Mouse (Mus musculus): Measurements from ENCODE around the gene Sugp2. TPM values are rescaled to one million over a fixed set of nuclear protein-coding genes. Genes with fewer than 3 reads are reported as not detected.
A peak's percentile ranks its signal among the peaks of the same experiment; 100 is the strongest.

The Sugp2 gene
- total and polyA plus RNA-seq, 3 experiments, result 10.0 to 23.6 (median 20.1) TPM

- H3K27me3 ChIP-seq (replicated peaks), result no peaks in the 10 kb centered on the region
- H3K4me3 ChIP-seq (replicated peaks in 1 of 3; ENCODE audit: low read depth in 2 of 3, low read length in 2 of 3, poor library complexity in 1 of 3), result no peak overlapping the region
- no peaks in the 10 kb centered on the region for H3K9me3 ChIP-seq (replicated peaks; ENCODE audit: low read length)
- no peak for DNase-seq (ENCODE audit: extremely low read depth)
- no peak overlapping the region for H3K4me2 ChIP-seq (ENCODE audit: insufficient read depth, low read depth, poor library complexity, severe bottlenecking)
- H3K79me2 ChIP-seq (replicated peaks; ENCODE audit: control insufficient read depth, extremely low read depth, insufficient read depth, poor library complexity, severe bottlenecking), result 0 out of 2 replicates have a peak, but pooled peaks cover 5% of the 10 kb centered on the region
- no peak overlapping the region for H3K9ac ChIP-seq (ENCODE audit: insufficient read depth, low read depth)
- peaks cover 75 to 91% of the 10 kb centered on the region in 2 experiments for H3K36me3 ChIP-seq (replicated peaks in 1 of 2; ENCODE audit: control insufficient read depth in 1 of 2, insufficient read depth in 1 of 2, low read length in 1 of 2)
- no peak for TF ChIP-seq ZC3H11A (IDR thresholded peaks at IDR 0.05; ENCODE audit: low read depth, low read length)
- no peak for TF ChIP-seq TCF12 (IDR thresholded peaks at IDR 0.05; ENCODE audit: low read depth, low read length)
- TF ChIP-seq MEF2A (IDR thresholded peaks at IDR 0.05; ENCODE audit: borderline replicate concordance, low read depth, low read length), result no peak
- no peak for TF ChIP-seq NELFE (IDR thresholded peaks at IDR 0.05; ENCODE audit: low read depth, low read length)
- TF ChIP-seq USF2 (conservative IDR thresholded peaks at IDR 0.05; ENCODE audit: low read depth, low read length), result no peak
- no peak for TF ChIP-seq CHD1 (IDR thresholded peaks at IDR 0.05; ENCODE audit: low read depth, low read length)
- peaks cover 3 to 10% of the 10 kb centered on the region in 2 experiments; a peak in 3 of 4 replicates for H3K4me1 ChIP-seq (ENCODE audit: control insufficient read depth in 1 of 2, insufficient read depth in 2 of 2)
- in situ Hi-C loops (cut with MboI; ENCODE audit: low pct_ligation_motif_present, low pct_unique_long_range_greater_than_20kb, low sequenced_read_pairs), result no loop called here
- no peak overlapping the region for H3K27ac ChIP-seq (ENCODE audit: insufficient read depth, low read depth)
- dilution Hi-C loops (cut with MboI; ENCODE audit: extremely low pct_ligation_motif_present, extremely low pct_unique_long_range_greater_than_20kb, low sequenced_read_pairs), result no loop called here
These were observed 13.8 kb downstream of the Sugp2 start for GRCm38 (mm10) chr8:70247841-70248240.

GRCm38 (mm10) chr8:70254628-70255027 is 20.6 kb downstream of the Sugp2 start:
- no peak overlapping the region for H3K9ac ChIP-seq (ENCODE audit: insufficient read depth, low read depth)
- no peaks in the 10 kb centered on the region for H3K9me3 ChIP-seq (replicated peaks; ENCODE audit: low read length)
- TF ChIP-seq USF1 (IDR thresholded peaks at IDR 0.05; ENCODE audit: low read depth, low read length), result no peak
- no peak for TF ChIP-seq MEF2A (IDR thresholded peaks at IDR 0.05; ENCODE audit: borderline replicate concordance, low read depth, low read length)
- no peak for TF ChIP-seq CHD1 (IDR thresholded peaks at IDR 0.05; ENCODE audit: low read depth, low read length)
- TF ChIP-seq CTCF (conservative IDR thresholded peaks at IDR 0.05 in 1 of 2, IDR thresholded peaks at IDR 0.05 in 1 of 2; ENCODE audit: low read depth in 2 of 2, low read length in 2 of 2), result peak in 1 of 2 experiments; percentile 52; a peak in 2 of 4 replicates
- no peak for TF ChIP-seq CHD2 (IDR thresholded peaks at IDR 0.05; ENCODE audit: low read length)
- no peak for TF ChIP-seq USF2 (conservative IDR thresholded peaks at IDR 0.05; ENCODE audit: low read depth, low read length)
- TF ChIP-seq RAD21 (IDR thresholded peaks at IDR 0.05; ENCODE audit: low read depth, low read length), result peak; percentile 11
- TF ChIP-seq POLR2AphosphoS2 (IDR thresholded peaks at IDR 0.05; ENCODE audit: low read depth, low read length), result no peak
- H3K4me3 ChIP-seq (replicated peaks in 1 of 3; ENCODE audit: low read depth in 2 of 3, low read length in 2 of 3, poor library complexity in 1 of 3), result no peak overlapping the region
- no peaks in the 10 kb centered on the region for H3K27me3 ChIP-seq (replicated peaks)
- peaks cover 87 to 98% of the 10 kb centered on the region in 2 experiments for H3K36me3 ChIP-seq (replicated peaks in 1 of 2; ENCODE audit: control insufficient read depth in 1 of 2, insufficient read depth in 1 of 2, low read length in 1 of 2)
- dilution Hi-C loops (cut with MboI; ENCODE audit: extremely low pct_ligation_motif_present, extremely low pct_unique_long_range_greater_than_20kb, low sequenced_read_pairs), result no loop called here
- 0 out of 4 replicates have a peak, but pooled peaks cover 0 to 2% of the 10 kb centered on the region in 2 experiments for H3K4me1 ChIP-seq (ENCODE audit: control insufficient read depth in 1 of 2, insufficient read depth in 2 of 2)
- no peak for DNase-seq (ENCODE audit: extremely low read depth)
- no peaks in the 10 kb centered on the region for H3K79me2 ChIP-seq (replicated peaks; ENCODE audit: control insufficient read depth, extremely low read depth, insufficient read depth, poor library complexity, severe bottlenecking)
- in situ Hi-C loops (cut with MboI; ENCODE audit: low pct_ligation_motif_present, low pct_unique_long_range_greater_than_20kb, low sequenced_read_pairs), result no loop called here
- H3K4me2 ChIP-seq (ENCODE audit: insufficient read depth, low read depth, poor library complexity, severe bottlenecking), result no peak overlapping the region
- H3K27ac ChIP-seq (ENCODE audit: insufficient read depth, low read depth), result no peak overlapping the region

GRCm38 (mm10) chr8:70257456-70257855 is 23.4 kb downstream of the Sugp2 start:
- TF ChIP-seq TBP (conservative IDR thresholded peaks at IDR 0.05; ENCODE audit: low read depth, low read length) (no peak), POLR2AphosphoS2 (IDR thresholded peaks at IDR 0.05; ENCODE audit: low read depth, low read length) (no peak), POLR2A (IDR thresholded peaks at IDR 0.05; ENCODE audit: low read depth, low read length) (no peak), ZKSCAN1 (IDR thresholded peaks at IDR 0.05; ENCODE audit: borderline replicate concordance, low read depth, low read length) (no peak), UBTF (IDR thresholded peaks at IDR 0.05; ENCODE audit: low read depth, low read length) (no peak), TCF12 (IDR thresholded peaks at IDR 0.05; ENCODE audit: low read depth, low read length) (no peak), JUN (IDR thresholded peaks at IDR 0.05; ENCODE audit: insufficient read depth, low read depth, low read length) (no peak), MXI1 (IDR thresholded peaks at IDR 0.05; ENCODE audit: low read depth, low read length) (no peak), GABPA (IDR thresholded peaks at IDR 0.05; ENCODE audit: insufficient replicate concordance, low read depth, low read length) (no peak), SIN3A (IDR thresholded peaks at IDR 0.05; ENCODE audit: low read length) (no peak), ZMIZ1 (IDR thresholded peaks at IDR 0.05; ENCODE audit: low read depth, low read length) (no peak)
- Histone ChIP-seq H3K4me1 (ENCODE audit: control insufficient read depth in 1 of 2, insufficient read depth in 2 of 2) (0 out of 4 replicates have a peak, but pooled peaks cover 0 to 2% of the 10 kb centered on the region in 2 experiments), H3K36me3 (replicated peaks in 1 of 2; ENCODE audit: control insufficient read depth in 1 of 2, insufficient read depth in 1 of 2, low read length in 1 of 2) (peaks cover 87 to 98% of the 10 kb centered on the region in 2 experiments), H3K9me3 (replicated peaks; ENCODE audit: low read length) (no peaks in the 10 kb centered on the region), H3K9ac (ENCODE audit: insufficient read depth, low read depth) (no peak overlapping the region), H3K27ac (ENCODE audit: insufficient read depth, low read depth) (no peak overlapping the region), H3K27me3 (replicated peaks) (no peaks in the 10 kb centered on the region), H3K79me2 (replicated peaks; ENCODE audit: control insufficient read depth, extremely low read depth, insufficient read depth, poor library complexity, severe bottlenecking) (no peaks in the 10 kb centered on the region), H3K4me3 (replicated peaks in 1 of 3; ENCODE audit: low read depth in 2 of 3, low read length in 2 of 3, poor library complexity in 1 of 3) (no peak overlapping the region), H3K4me2 (ENCODE audit: insufficient read depth, low read depth, poor library complexity, severe bottlenecking) (no peak overlapping the region)
- in situ Hi-C loops (cut with MboI; ENCODE audit: low pct_ligation_motif_present, low pct_unique_long_range_greater_than_20kb, low sequenced_read_pairs), result no loop called here
- no peak for DNase-seq (ENCODE audit: extremely low read depth)
- dilution Hi-C loops (cut with MboI; ENCODE audit: extremely low pct_ligation_motif_present, extremely low pct_unique_long_range_greater_than_20kb, low sequenced_read_pairs), result no loop called here

All from CH12.LX (cell line).